Mouse (Mus musculus) bone marrow, adult 2 months (tissue): ENCODE measurements around the gene Itpkc.
A peak's percentile ranks its signal among the peaks of the same experiment; 100 is the strongest.

Experiments used
- CTCF ChIP-seq: fragments of 200-500 bp; IDR thresholded peaks from 2 replicates; pipeline ENCODE4 v1.5.1; 2011; ENCODE audit warnings: low read length, control low read depth; ENCODE audit not compliant: control insufficient read depth, insufficient read depth
- POLR2A ChIP-seq: fragments of 200-500 bp; IDR thresholded peaks from 2 replicates; pipeline ENCODE4 v1.6.1; 2011; ENCODE audit warnings: low read depth, mild to moderate bottlenecking, control low read depth, low read length, borderline replicate concordance; ENCODE audit not compliant: control insufficient read depth

- TF ChIP-seq CTCF (no peak), POLR2A (0 out of 2 replicates have a peak, but pooled peaks have one; percentile 9)
These were observed 29.9 kb upstream of the Itpkc start, which contains the start of gene Numbl for GRCm38 (mm10) chr7:27258205-27258899.
